Mouse (Mus musculus) cerebellum, adult 2 months (tissue): Measurements from ENCODE around the gene Lrrfip2.

ENCODE experiments used
- CTCF ChIP-seq: fragments of 200-500 bp; IDR thresholded peaks from 2 replicates; pipeline ENCODE4 v1.5.1; 2011; ENCODE audit warnings: low read depth, mild to moderate bottlenecking, control low read depth, low read length, moderate library complexity, borderline replicate concordance; ENCODE audit not compliant: insufficient read depth
- POLR2A ChIP-seq: fragments of 200-500 bp; IDR thresholded peaks from 2 replicates; pipeline ENCODE4 v1.6.1; 2011; ENCODE audit warnings: low read length, control low read depth, borderline replicate concordance; ENCODE audit not compliant: insufficient read depth

- no peak for TF ChIP-seq CTCF
- no peak for TF ChIP-seq POLR2A
Measured at GRCm38 (mm10) chr9:111100406-111100805, 17.0 kb upstream of the Lrrfip2 start.
